Mouse (Mus musculus): ENCODE results near the gene D3Ertd254e. TPM values are rescaled to one million over a fixed set of nuclear protein-coding genes. Genes with fewer than 3 reads are reported as not detected.

D3Ertd254e gene
- 1.8 TPM for polyA plus RNA-seq (2017; shearing (Covaris generic))

DNA sequence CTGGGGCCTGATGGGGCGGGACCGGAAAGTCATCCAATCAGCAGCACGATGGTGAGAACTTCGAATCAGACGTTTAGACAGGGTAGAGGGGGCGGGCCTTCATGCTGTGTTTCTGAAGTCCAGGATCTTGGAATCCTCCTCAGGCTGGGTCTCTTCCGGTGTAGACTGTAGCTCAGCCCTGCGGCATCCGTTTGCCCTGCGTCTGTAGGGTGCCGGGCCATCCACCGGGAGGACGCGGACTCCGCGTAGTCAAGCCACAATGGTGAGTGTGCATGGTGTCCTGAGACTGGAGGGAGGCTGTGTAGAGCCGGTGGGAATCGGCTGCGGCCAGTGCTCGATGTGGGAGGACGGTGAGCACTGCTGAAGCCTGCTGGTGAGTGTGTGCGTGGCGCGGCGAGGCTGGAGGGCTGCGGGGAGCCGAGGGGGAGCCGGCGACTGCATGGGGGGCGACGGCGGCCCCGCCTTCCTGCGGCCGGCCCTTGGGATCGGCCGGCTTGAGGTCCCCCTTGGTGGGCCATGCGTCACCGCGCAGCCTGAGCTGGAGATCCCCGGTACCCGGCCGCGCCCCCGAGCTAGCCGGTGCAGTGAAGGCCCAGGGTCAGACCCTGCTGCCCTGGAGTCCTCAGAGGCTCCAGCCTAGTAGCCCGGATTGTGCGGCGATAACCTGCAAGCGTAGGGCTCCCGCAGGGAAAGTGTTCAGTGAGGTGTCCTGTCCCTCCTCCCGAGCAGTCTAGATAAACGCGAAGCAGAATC lies at the start of gene D3Ertd254e:
D3Ertd254e (plus strand) TSS at position 84 of the 753 bp plus-strand sequence.

Other genes starting within 250 kb of the D3Ertd254e start
- 68.8 TPM for gene Dcun1d1, start 213.6 kb upstream of the D3Ertd254e start, polyA plus RNA-seq (2017; shearing (Covaris generic))
- 23.2 TPM for gene Mccc1, start 150.3 kb upstream of the D3Ertd254e start, polyA plus RNA-seq (2017; shearing (Covaris generic))
- gene Ccdc144b, start 97.5 kb upstream of the D3Ertd254e start, polyA plus RNA-seq (2017; shearing (Covaris generic)): 0.17 TPM
- 39.7 TPM for gene Acad9, start 85.0 kb upstream of the D3Ertd254e start, polyA plus RNA-seq (2017; shearing (Covaris generic))
- not detected for gene Qrfpr, start 71.3 kb downstream of the D3Ertd254e start, polyA plus RNA-seq (2017; shearing (Covaris generic))